Mouse (Mus musculus) ES-Bruce4 (cell line): Measurements from ENCODE around the gene Polr3g.

ENCODE experiments used
- CTCF ChIP-seq: IDR thresholded peaks from one replicate; pipeline ENCODE4 v1.8.1; 2011; ENCODE audit warnings: low read depth, low read length
- POLR2A ChIP-seq: IDR thresholded peaks from one replicate; pipeline ENCODE4 v1.8.1; 2011; ENCODE audit warnings: low read length; ENCODE audit not compliant: insufficient read depth

DNA sequence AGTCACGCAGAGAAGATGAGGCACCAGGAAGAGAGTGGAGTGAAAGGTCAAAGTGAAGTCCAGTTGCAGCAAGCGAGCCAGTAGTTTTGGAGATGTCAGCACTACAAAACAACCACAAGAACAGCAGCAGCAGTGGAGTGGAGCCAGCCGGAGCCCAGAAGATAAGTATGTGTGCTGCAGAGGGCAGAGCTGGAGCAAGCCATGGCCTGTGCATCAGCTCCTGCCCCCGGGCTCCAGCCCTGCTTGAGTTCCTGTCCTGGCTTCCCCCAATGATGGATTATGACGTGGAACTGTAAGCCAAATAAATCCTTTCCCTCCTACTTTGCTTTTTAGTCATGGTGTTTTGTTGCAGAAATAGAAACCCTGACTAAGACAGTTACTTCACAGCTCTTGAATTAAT is 26.6 kb downstream of the Polr3g start:
- no peak for TF ChIP-seq CTCF
- TF ChIP-seq POLR2A = no peak
